Mouse (Mus musculus) adrenal gland, adult 18-20 months (tissue): ENCODE results near the gene Frmd4b. TPM values are rescaled to one million over a fixed set of nuclear protein-coding genes. Genes with fewer than 3 reads are reported as not detected.

ENCODE experiments used
- DNase-seq, 2 experiments: peaks; one replicate each; pipeline ENCODE4 v3.0.0; 2021 to 2022; ENCODE audit warnings: low spot score in 2 of 2
- total RNA-seq, 2 experiments: library from RNA; stranded (reverse); gene quantifications; 1 replicate in 1 of 2; 2 replicates in 1 of 2; pipeline ENCODE4 v1.2.3; 2021

Frmd4b gene
- total RNA-seq, 2 experiments from 2014 or later, result 18.5 to 22.0 TPM

DNA sequence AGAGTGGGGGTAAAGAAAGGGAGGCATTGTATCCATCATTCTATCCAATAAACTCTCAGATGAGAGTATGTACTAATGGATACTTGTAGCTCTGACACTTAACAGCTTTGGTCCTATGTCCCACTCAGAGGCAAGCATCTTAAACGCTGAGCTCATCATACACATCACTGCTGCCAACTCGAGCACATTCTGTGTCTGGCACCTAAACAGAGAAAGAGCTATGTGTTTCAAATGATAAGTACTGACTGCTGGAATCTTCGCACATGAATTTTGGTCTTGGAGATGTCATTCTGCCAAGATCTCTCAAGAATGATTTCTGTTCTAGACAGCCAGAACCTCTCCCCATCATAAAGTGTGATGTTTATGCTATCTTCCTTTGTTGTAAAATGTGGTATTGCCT lies 284.0 kb downstream of the Frmd4b start:
- no peak for DNase-seq

DNA sequence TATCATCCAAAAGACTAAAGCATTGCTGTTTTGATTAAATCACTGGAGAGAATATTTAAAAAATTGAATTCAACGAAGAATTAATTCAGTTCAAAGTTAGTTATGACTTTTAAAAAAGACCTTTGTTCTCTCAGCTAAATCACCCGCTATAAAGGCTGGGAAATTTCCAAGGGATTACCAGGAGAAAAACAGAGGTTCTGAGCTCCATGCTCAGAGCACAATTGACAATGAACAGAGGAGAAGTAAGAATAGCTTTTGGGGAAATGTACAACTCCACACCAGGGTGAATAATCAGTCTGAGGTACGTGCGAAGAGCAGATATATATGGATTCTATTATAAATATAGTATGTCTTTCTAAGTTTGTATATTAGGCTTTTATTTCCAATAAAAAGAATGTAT lies 293.4 kb downstream of the Frmd4b start:
- no peak for DNase-seq

DNA sequence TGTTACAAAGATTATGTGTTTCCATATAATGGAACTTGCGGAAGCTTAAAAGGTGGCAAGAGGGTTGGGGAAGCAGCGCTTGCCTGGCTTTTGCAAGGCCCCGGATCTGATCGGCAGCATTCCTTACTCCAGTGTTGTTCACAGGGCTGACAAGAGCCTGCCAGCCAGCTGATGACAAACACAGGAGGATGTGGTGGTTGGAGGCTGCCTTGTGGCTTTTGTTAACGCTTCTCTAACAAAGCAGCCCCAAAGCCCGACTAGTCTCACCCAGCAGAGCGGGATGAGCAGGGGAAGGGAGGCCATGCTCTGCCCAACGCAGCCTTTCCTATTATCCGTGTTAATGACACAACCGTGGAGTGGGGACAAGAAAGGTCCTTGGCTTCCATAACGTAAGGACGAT lies 295.2 kb downstream of the Frmd4b start:
- no peak for DNase-seq

DNA sequence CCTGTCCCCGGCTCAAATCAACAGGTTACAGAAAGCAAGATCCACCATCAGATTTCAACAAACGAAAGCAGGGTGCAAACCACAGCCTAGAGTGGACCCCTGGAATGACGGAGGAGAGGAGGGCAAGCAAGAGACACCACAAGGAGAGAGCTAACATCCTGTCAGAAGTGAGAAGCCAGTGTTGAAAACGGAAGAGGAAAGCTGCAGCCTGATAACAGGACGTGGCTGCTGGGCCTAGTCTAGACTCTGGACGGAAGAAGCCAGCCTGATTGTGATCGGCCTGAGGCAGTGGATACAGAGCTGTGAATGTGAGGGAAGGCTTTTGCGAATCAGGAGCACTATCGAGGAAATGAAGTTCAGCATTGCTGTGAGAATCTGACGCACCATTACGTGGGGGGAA lies 296.2 kb downstream of the Frmd4b start:
- DNase-seq, result no peak

GRCm38 (mm10) chr6:97319081-97319480 lies 298.3 kb downstream of the Frmd4b start:
- DNase-seq, result no peak

DNA sequence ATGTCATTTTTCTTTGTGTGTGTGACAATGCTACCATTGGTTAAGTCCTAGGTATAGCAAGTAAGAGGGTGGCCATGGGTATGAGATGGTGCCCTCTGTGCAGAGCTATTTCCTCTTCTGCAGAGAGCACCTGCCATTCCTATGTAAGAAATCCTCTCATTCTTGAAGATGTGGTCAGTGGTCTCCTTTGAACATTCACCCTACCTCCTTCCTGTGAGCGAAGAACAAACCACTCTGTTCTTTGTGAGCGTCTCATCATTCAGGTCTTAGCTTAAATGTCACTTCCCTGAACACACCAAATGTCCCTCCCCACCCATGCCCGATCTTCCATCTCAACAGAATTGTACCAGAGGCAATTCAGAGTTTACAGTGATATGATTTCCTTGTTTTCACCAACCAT lies 299.4 kb downstream of the Frmd4b start:
- DNase-seq, result no peak

DNA sequence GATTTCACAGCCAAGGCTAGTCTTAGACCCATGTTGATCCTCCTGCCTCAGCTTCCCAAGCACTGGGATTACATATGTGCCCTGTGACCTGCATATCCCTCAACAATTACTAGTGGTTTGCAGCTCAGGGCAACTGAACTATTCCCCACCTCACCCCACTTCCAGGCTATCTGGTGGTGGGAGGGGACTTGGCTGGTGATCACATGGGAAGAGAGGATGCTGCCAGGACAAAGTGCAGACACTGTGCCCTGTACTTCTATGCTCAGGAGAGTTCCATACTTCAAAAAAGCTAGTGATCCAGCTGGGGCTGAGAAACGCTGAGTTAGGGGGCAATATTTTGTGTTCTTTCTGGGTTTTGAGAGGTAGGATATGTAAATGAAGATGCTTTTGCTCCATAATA lies 300.6 kb downstream of the Frmd4b start:
- DNase-seq, result no peak

DNA sequence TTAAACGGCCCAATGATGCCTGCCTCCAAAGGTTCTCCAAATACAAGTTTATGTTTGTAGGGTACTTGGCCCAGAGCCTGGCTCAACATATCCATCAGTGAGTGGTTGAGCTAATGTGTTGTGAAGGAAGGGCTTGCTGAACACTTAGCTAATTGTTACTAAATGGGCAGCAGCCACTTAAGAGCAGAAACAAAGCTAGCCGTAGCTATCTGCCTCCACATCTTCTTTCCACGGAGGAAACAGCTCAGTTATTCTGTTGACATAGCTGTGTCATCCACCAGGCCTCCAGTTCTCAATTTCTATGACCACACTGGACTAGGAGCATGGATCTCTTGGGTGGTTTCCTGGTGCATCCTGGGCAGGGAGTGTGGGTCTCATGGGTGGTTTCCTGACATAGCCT lies 302.0 kb downstream of the Frmd4b start:
- no peak for DNase-seq

DNA sequence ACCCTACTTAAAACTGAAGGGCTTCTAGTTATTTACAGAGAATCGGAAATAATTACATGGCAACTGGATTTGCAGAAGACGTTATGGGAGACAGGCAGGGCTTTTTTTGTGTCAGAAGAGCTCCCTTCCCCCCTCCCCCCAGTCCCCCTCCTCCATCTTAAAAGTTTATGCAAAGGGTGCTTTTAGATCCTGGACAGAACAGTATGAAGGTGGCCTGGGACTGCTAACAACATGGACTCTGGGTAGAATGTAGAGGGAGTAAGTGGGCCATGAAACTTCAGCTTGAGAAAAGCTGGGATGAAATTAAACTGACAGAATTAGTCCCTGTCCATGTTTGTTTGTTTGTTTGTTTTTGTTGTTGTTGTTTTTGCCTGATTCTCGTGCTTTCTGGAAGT lies 304.8 kb downstream of the Frmd4b start:
- DNase-seq, result no peak

- peak; percentile 38 for DNase-seq
These were observed 305.5 kb downstream of the Frmd4b start for GRCm38 (mm10) chr6:97311599-97312544.

- peak in 1 of 2 experiments; percentile 8 for DNase-seq
These were observed 306.4 kb downstream of the Frmd4b start for GRCm38 (mm10) chr6:97310901-97311331.

- no peak for DNase-seq
These were observed 308.2 kb downstream of the Frmd4b start for GRCm38 (mm10) chr6:97309161-97309560.

- no peak for DNase-seq
These were observed 308.8 kb downstream of the Frmd4b start for GRCm38 (mm10) chr6:97308562-97308961.

- DNase-seq, result no peak
These were observed 310.1 kb downstream of the Frmd4b start for GRCm38 (mm10) chr6:97307231-97307630.

DNA sequence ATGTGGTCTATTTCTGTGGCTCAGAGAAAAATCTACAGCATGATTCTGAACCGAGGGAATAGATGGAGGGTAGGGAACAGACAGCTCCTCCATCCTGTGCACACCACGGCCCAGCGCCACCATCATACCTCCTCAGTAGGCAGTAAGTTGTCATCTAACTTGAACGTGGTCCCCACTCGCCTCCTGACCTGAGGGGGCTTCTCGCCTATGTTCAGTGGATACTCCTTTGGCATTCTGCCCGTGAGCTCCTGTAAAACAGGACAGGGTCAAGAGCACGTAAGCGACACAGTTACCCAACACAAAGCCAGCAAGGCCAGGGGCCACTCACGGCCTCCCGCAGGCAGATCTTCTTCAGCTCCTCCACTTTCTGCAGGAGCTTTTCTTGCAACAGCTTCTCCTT lies 311.0 kb downstream of the Frmd4b start:
- DNase-seq, result no peak

- no peak for DNase-seq
These were observed 311.9 kb downstream of the Frmd4b start for GRCm38 (mm10) chr6:97305491-97305890.

GRCm38 (mm10) chr6:97305010-97305409 lies 312.3 kb downstream of the Frmd4b start:
- no peak for DNase-seq

- DNase-seq, result no peak
These were observed 313.8 kb downstream of the Frmd4b start for GRCm38 (mm10) chr6:97303277-97304109.

DNA sequence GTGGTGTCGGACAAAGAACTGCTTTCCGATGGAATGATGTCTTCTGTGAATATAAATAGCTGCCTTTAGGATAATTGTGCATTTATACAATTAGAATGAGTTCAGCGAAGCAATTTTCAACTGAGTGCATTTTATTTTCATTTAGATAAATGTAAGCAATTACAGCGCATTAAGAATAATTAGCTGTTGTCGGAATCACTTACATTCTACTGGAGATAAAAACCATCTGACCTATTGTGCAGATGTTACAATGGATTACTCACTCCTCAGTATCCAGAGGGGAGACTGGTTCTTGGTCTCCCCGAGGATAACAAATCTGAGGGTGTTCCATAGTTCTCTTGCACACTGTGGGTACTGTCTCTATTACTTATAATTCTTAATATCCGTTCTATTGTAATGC lies 315.0 kb downstream of the Frmd4b start:
- DNase-seq, result no peak

- no peak for DNase-seq
These were observed 316.7 kb downstream of the Frmd4b start for GRCm38 (mm10) chr6:97300659-97301058.

DNA sequence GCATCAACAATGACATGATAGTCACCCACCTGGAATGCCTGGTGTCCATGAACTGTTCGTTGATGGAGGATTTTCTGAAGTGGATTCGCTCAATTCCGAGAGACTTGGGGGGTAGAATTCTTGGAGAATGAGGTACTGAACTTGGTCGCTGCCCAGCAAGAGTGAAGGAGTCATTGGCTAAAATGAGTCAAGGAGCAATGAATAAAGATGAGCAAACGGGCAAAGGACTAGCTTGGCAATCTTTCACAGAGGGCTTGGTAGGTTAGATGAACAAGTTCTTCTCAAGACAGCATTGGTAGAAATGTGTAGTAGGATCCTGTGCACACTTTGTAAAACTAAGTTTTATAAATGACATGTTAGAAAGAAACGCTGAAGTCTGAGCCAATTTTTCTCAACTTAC lies 317.2 kb downstream of the Frmd4b start:
- no peak for DNase-seq

GRCm38 (mm10) chr6:97297151-97297550 lies 320.2 kb downstream of the Frmd4b start:
- DNase-seq, result no peak
